Mouse (Mus musculus): ENCODE data around the gene Furin. TPM values are rescaled to one million over a fixed set of nuclear protein-coding genes. Genes with fewer than 3 reads are reported as not detected.
"Not testable (repeated sequence)": the region's sequence is repeated elsewhere in the genome, so short reads cannot be mapped to it uniquely, and the experiment has no call there.

Gene Furin
- polyA plus RNA-seq, 1 experiment from 2014 or later: 16.0 TPM

- ATAC-seq (replicated peaks; ENCODE audit: insufficient number of reproducible peaks, insufficient read depth, low FRiP score, low read depth): no peak
- Histone ChIP-seq H3K9ac (peak overlapping the region; percentile 98; the same call in 1 of the 2 replicates), H3K36me3 (peaks cover 15% of the 10 kb centered on the region), H3K27ac (peak overlapping the region; percentile 94), H3K4me1 (replicated peaks) (peaks cover 56% of the 10 kb centered on the region), H3K4me3 (peak overlapping the region; percentile 94), H3K4me2 (peak overlapping the region; percentile 72), H3K9me3 (replicated peaks) (no peaks in the 10 kb centered on the region), H3K27me3 (no peaks in the 10 kb centered on the region)
- 56% methylated on average over 6 of the region's 6 CpGs for WGBS
These were observed 4.7 kb downstream of the Furin start for GRCm38 (mm10) chr7:80400571-80400970.

GRCm38 (mm10) chr7:80400099-80400498, 5.1 kb downstream of the Furin start:
- peaks cover 54% of the 10 kb centered on the region for H3K4me1 ChIP-seq (replicated peaks)
- peak overlapping the region; percentile 72 for H3K4me2 ChIP-seq
- H3K9me3 ChIP-seq (replicated peaks): no peaks in the 10 kb centered on the region
- H3K27ac ChIP-seq: peak overlapping the region; percentile 94
- WGBS: 49% methylated on average over 5 of the region's 5 CpGs
- peak overlapping the region; percentile 94 for H3K4me3 ChIP-seq
- no peaks in the 10 kb centered on the region for H3K27me3 ChIP-seq
- peak overlapping the region; percentile 98; the same call in 1 of the 2 replicates for H3K9ac ChIP-seq
- ATAC-seq (replicated peaks; ENCODE audit: insufficient number of reproducible peaks, insufficient read depth, low FRiP score, low read depth): no peak
- H3K36me3 ChIP-seq: peaks cover 19% of the 10 kb centered on the region

GRCm38 (mm10) chr7:80398654-80399444, 6.4 kb downstream of the Furin start:
- no peaks in the 10 kb centered on the region for H3K27me3 ChIP-seq
- H3K4me1 ChIP-seq (replicated peaks): peaks cover 44% of the 10 kb centered on the region
- no peaks in the 10 kb centered on the region for H3K9me3 ChIP-seq (replicated peaks)
- no peak overlapping the region for H3K4me2 ChIP-seq
- no peak overlapping the region for H3K27ac ChIP-seq
- no peak overlapping the region for H3K4me3 ChIP-seq
- H3K36me3 ChIP-seq: peaks cover 27% of the 10 kb centered on the region
- ATAC-seq (replicated peaks; ENCODE audit: insufficient number of reproducible peaks, insufficient read depth, low FRiP score, low read depth): no peak
- WGBS: 71% methylated on average over 9 of the region's 9 CpGs
- H3K9ac ChIP-seq: no peak overlapping the region

GRCm38 (mm10) chr7:80397986-80398385, 7.2 kb downstream of the Furin start:
- Histone ChIP-seq H3K4me1 (replicated peaks) (peaks cover 36% of the 10 kb centered on the region), H3K4me2 (no peak overlapping the region), H3K4me3 (no peak overlapping the region), H3K36me3 (peaks cover 36% of the 10 kb centered on the region), H3K27ac (no peak overlapping the region), H3K9me3 (replicated peaks) (no peaks in the 10 kb centered on the region), H3K9ac (no peak overlapping the region), H3K27me3 (no peaks in the 10 kb centered on the region)
- ATAC-seq (replicated peaks; ENCODE audit: insufficient number of reproducible peaks, insufficient read depth, low FRiP score, low read depth): no peak
- 93% methylated on average over 9 of the region's 9 CpGs for WGBS

GRCm38 (mm10) chr7:80396427-80396826, 8.8 kb downstream of the Furin start:
- H3K9me3 ChIP-seq (replicated peaks); H3K4me3 ChIP-seq; ATAC-seq (replicated peaks; ENCODE audit: insufficient number of reproducible peaks, insufficient read depth, low FRiP score, low read depth); H3K4me2 ChIP-seq; H3K9ac ChIP-seq; H3K27me3 ChIP-seq; H3K27ac ChIP-seq: not testable (repeated sequence)
- H3K36me3 ChIP-seq: peaks cover 51% of the 10 kb centered on the region
- H3K4me1 ChIP-seq (replicated peaks): peaks cover 32% of the 10 kb centered on the region
- 75% methylated on average over 4 of the region's 4 CpGs for WGBS

GRCm38 (mm10) chr7:80394600-80394999, 10.6 kb downstream of the Furin start:
- no peaks in the 10 kb centered on the region for H3K9me3 ChIP-seq (replicated peaks)
- peaks cover 68% of the 10 kb centered on the region for H3K36me3 ChIP-seq
- H3K4me3 ChIP-seq: no peak overlapping the region
- no peak for ATAC-seq (replicated peaks; ENCODE audit: insufficient number of reproducible peaks, insufficient read depth, low FRiP score, low read depth)
- no peaks in the 10 kb centered on the region for H3K27me3 ChIP-seq
- H3K4me2 ChIP-seq: no peak overlapping the region
- H3K27ac ChIP-seq: no peak overlapping the region
- 83% methylated on average over 4 of the region's 4 CpGs for WGBS
- H3K9ac ChIP-seq: no peak overlapping the region
- peaks cover 14% of the 10 kb centered on the region for H3K4me1 ChIP-seq (replicated peaks)

- Histone ChIP-seq H3K4me1 (replicated peaks) (peaks cover 10% of the 10 kb centered on the region), H3K27ac (no peak overlapping the region), H3K9me3 (replicated peaks) (no peaks in the 10 kb centered on the region), H3K4me3 (no peak overlapping the region), H3K27me3 (no peaks in the 10 kb centered on the region), H3K36me3 (peaks cover 65% of the 10 kb centered on the region), H3K4me2 (no peak overlapping the region), H3K9ac (no peak overlapping the region)
- no peak for ATAC-seq (replicated peaks; ENCODE audit: insufficient number of reproducible peaks, insufficient read depth, low FRiP score, low read depth)
- WGBS: 89% methylated on average over 15 of the region's 15 CpGs
These were observed 13.1 kb downstream of the Furin start for GRCm38 (mm10) chr7:80392119-80392518.

GRCm38 (mm10) chr7:80387633-80388543, 17.3 kb downstream of the Furin start, which contains the start of gene Fes:
Gene Fes, minus strand, starts transcription at chr7:80387946.
- peak within 1 kb of the TSS; percentile 60 for H3K4me2 ChIP-seq
- H3K36me3 ChIP-seq: peaks cover 37% of the 10 kb centered on the region
- 15% methylated on average over 33 of the region's 33 CpGs for WGBS
- H3K27me3 ChIP-seq: no peaks in the 10 kb centered on the region
- peak; percentile 70 for ATAC-seq (replicated peaks; ENCODE audit: insufficient number of reproducible peaks, insufficient read depth, low FRiP score, low read depth)
- peak within 1 kb of the TSS; percentile 46 for H3K9ac ChIP-seq
- peaks cover 19% of the 10 kb centered on the region for H3K4me1 ChIP-seq (replicated peaks)
- H3K4me3 ChIP-seq: peak within 1 kb of the TSS; percentile 46
- H3K27ac ChIP-seq: peak within 1 kb of the TSS; percentile 73
- H3K9me3 ChIP-seq (replicated peaks): no peaks in the 10 kb centered on the region

GRCm38 (mm10) chr7:80387033-80387632, 18.1 kb downstream of the Furin start:
- Histone ChIP-seq H3K4me2 (peak overlapping the region; percentile 60), H3K4me3 (peak overlapping the region; percentile 46), H3K9me3 (replicated peaks) (no peaks in the 10 kb centered on the region), H3K27ac (peak overlapping the region; percentile 73), H3K27me3 (peaks cover 3% of the 10 kb centered on the region; the same call in 1 of the 2 replicates), H3K4me1 (replicated peaks) (peaks cover 19% of the 10 kb centered on the region), H3K9ac (peak overlapping the region; percentile 46), H3K36me3 (peaks cover 29% of the 10 kb centered on the region)
- peak; percentile 11; the same call in 1 of the 2 replicates for ATAC-seq (replicated peaks; ENCODE audit: insufficient number of reproducible peaks, insufficient read depth, low FRiP score, low read depth)
- 35% methylated on average over 17 of the region's 17 CpGs for WGBS

- 33% methylated on average over 18 of the region's 18 CpGs for WGBS
- peak overlapping the region; percentile 73 for H3K27ac ChIP-seq
- no peaks in the 10 kb centered on the region for H3K9me3 ChIP-seq (replicated peaks)
- H3K9ac ChIP-seq: peak overlapping the region; percentile 46
- peaks cover 22% of the 10 kb centered on the region for H3K36me3 ChIP-seq
- peaks cover 19% of the 10 kb centered on the region for H3K4me1 ChIP-seq (replicated peaks)
- H3K4me3 ChIP-seq: peak overlapping the region; percentile 46
- 0 out of 2 replicates have a peak, but pooled peaks have one; percentile 37 for ATAC-seq (replicated peaks; ENCODE audit: insufficient number of reproducible peaks, insufficient read depth, low FRiP score, low read depth)
- peak overlapping the region; percentile 60 for H3K4me2 ChIP-seq
- H3K27me3 ChIP-seq: peaks cover 4% of the 10 kb centered on the region; the same call in 1 of the 2 replicates
These were observed 18.9 kb downstream of the Furin start for GRCm38 (mm10) chr7:80386235-80386930.
